Mouse (Mus musculus): ENCODE measurements around the gene Agtr1a. TPM values are rescaled to one million over a fixed set of nuclear protein-coding genes. Genes with fewer than 3 reads are reported as not detected.

Agtr1a gene
- polyA plus RNA-seq, 1 experiment from 2014 or later: 1.5 TPM

- ATAC-seq (replicated peaks; ENCODE audit: low FRiP score): no peak
- WGBS: 84% methylated on average over 5 of the region's 5 CpGs
- Histone ChIP-seq H3K36me3 (ENCODE audit: control insufficient read depth, insufficient read depth, low read length) (no peaks in the 10 kb centered on the region), H3K4me3 (ENCODE audit: low read depth, low read length) (no peak overlapping the region), H3K4me1 (replicated peaks; ENCODE audit: control insufficient read depth, insufficient read depth, low read length) (no peaks in the 10 kb centered on the region), H3K9me3 (ENCODE audit: control insufficient read depth, low read length) (no peaks in the 10 kb centered on the region), H3K27ac (ENCODE audit: low read depth, low read length) (no peak overlapping the region), H3K9ac (ENCODE audit: low read length) (no peak overlapping the region), H3K4me2 (ENCODE audit: low read depth, low read length, severe bottlenecking) (no peak overlapping the region), H3K27me3 (ENCODE audit: control insufficient read depth, insufficient read depth, low read length) (no peaks in the 10 kb centered on the region)
- DNase-seq (ENCODE audit: low spot score): no peak
Observed at GRCm38 (mm10) chr13:30338576-30338975, 2.3 kb downstream of the Agtr1a start.

GRCm38 (mm10) chr13:30339927-30340326 is 3.7 kb downstream of the Agtr1a start:
- no peak for ATAC-seq (replicated peaks; ENCODE audit: low FRiP score)
- Histone ChIP-seq H3K27me3 (ENCODE audit: control insufficient read depth, insufficient read depth, low read length) (no peaks in the 10 kb centered on the region), H3K9ac (ENCODE audit: low read length) (no peak overlapping the region), H3K36me3 (ENCODE audit: control insufficient read depth, insufficient read depth, low read length) (no peaks in the 10 kb centered on the region), H3K4me1 (replicated peaks; ENCODE audit: control insufficient read depth, insufficient read depth, low read length) (no peaks in the 10 kb centered on the region), H3K27ac (ENCODE audit: low read depth, low read length) (no peak overlapping the region), H3K4me2 (ENCODE audit: low read depth, low read length, severe bottlenecking) (no peak overlapping the region), H3K9me3 (ENCODE audit: control insufficient read depth, low read length) (no peaks in the 10 kb centered on the region), H3K4me3 (ENCODE audit: low read depth, low read length) (no peak overlapping the region)
- no peak for DNase-seq (ENCODE audit: low spot score)
- WGBS: 85% methylated on average over 8 of the region's 8 CpGs

GRCm38 (mm10) chr13:30341987-30342898 is 6.0 kb downstream of the Agtr1a start:
- ATAC-seq (replicated peaks; ENCODE audit: low FRiP score) (no peak), DNase-seq (ENCODE audit: low spot score) (no peak)
- Histone ChIP-seq H3K4me2 (ENCODE audit: low read depth, low read length, severe bottlenecking) (no peak overlapping the region), H3K27ac (ENCODE audit: low read depth, low read length) (no peak overlapping the region), H3K9me3 (ENCODE audit: control insufficient read depth, low read length) (no peaks in the 10 kb centered on the region), H3K4me3 (ENCODE audit: low read depth, low read length) (no peak overlapping the region), H3K9ac (ENCODE audit: low read length) (no peak overlapping the region), H3K36me3 (ENCODE audit: control insufficient read depth, insufficient read depth, low read length) (no peaks in the 10 kb centered on the region), H3K27me3 (ENCODE audit: control insufficient read depth, insufficient read depth, low read length) (no peaks in the 10 kb centered on the region), H3K4me1 (replicated peaks; ENCODE audit: control insufficient read depth, insufficient read depth, low read length) (no peaks in the 10 kb centered on the region)
- 90% methylated on average over 19 of the region's 19 CpGs for WGBS

GRCm38 (mm10) chr13:30345427-30345913 is 9.2 kb downstream of the Agtr1a start:
- no peaks in the 10 kb centered on the region for H3K27me3 ChIP-seq (ENCODE audit: control insufficient read depth, insufficient read depth, low read length)
- H3K4me3 ChIP-seq (ENCODE audit: low read depth, low read length): no peak overlapping the region
- H3K4me2 ChIP-seq (ENCODE audit: low read depth, low read length, severe bottlenecking): no peak overlapping the region
- no peaks in the 10 kb centered on the region for H3K4me1 ChIP-seq (replicated peaks; ENCODE audit: control insufficient read depth, insufficient read depth, low read length)
- no peak overlapping the region for H3K9ac ChIP-seq (ENCODE audit: low read length)
- no peaks in the 10 kb centered on the region for H3K9me3 ChIP-seq (ENCODE audit: control insufficient read depth, low read length)
- no peaks in the 10 kb centered on the region for H3K36me3 ChIP-seq (ENCODE audit: control insufficient read depth, insufficient read depth, low read length)
- 89% methylated on average over 11 of the region's 11 CpGs for WGBS
- DNase-seq (ENCODE audit: low spot score) (no peak), ATAC-seq (replicated peaks; ENCODE audit: low FRiP score) (no peak)
- no peak overlapping the region for H3K27ac ChIP-seq (ENCODE audit: low read depth, low read length)

GRCm38 (mm10) chr13:30346881-30347280 is 10.6 kb downstream of the Agtr1a start:
- 91% methylated on average over 4 of the region's 4 CpGs for WGBS
- Histone ChIP-seq H3K27me3 (ENCODE audit: control insufficient read depth, insufficient read depth, low read length) (no peaks in the 10 kb centered on the region), H3K27ac (ENCODE audit: low read depth, low read length) (no peak overlapping the region)

GRCm38 (mm10) chr13:30348306-30348705 is 12.1 kb downstream of the Agtr1a start:
- Histone ChIP-seq H3K9ac (ENCODE audit: low read length) (no peak overlapping the region), H3K27ac (ENCODE audit: low read depth, low read length) (no peak overlapping the region), H3K4me2 (ENCODE audit: low read depth, low read length, severe bottlenecking) (no peak overlapping the region), H3K36me3 (ENCODE audit: control insufficient read depth, insufficient read depth, low read length) (no peaks in the 10 kb centered on the region), H3K9me3 (ENCODE audit: control insufficient read depth, low read length) (no peaks in the 10 kb centered on the region), H3K4me1 (replicated peaks; ENCODE audit: control insufficient read depth, insufficient read depth, low read length) (no peaks in the 10 kb centered on the region), H3K4me3 (ENCODE audit: low read depth, low read length) (no peak overlapping the region), H3K27me3 (ENCODE audit: control insufficient read depth, insufficient read depth, low read length) (no peaks in the 10 kb centered on the region)
- ATAC-seq (replicated peaks; ENCODE audit: low FRiP score): no peak
- no peak for DNase-seq (ENCODE audit: low spot score)

More at GRCm38 (mm10) chr13:30346881-30347280, 10.6 kb downstream of the Agtr1a start:
- Histone ChIP-seq H3K4me2 (ENCODE audit: low read depth, low read length, severe bottlenecking) (no peak overlapping the region), H3K4me1 (replicated peaks; ENCODE audit: control insufficient read depth, insufficient read depth, low read length) (no peaks in the 10 kb centered on the region), H3K9me3 (ENCODE audit: control insufficient read depth, low read length) (no peaks in the 10 kb centered on the region), H3K36me3 (ENCODE audit: control insufficient read depth, insufficient read depth, low read length) (no peaks in the 10 kb centered on the region), H3K9ac (ENCODE audit: low read length) (no peak overlapping the region), H3K4me3 (ENCODE audit: low read depth, low read length) (no peak overlapping the region)
- ATAC-seq (replicated peaks; ENCODE audit: low FRiP score): no peak
- no peak for DNase-seq (ENCODE audit: low spot score)

- H3K4me2 ChIP-seq (ENCODE audit: low read depth, low read length, severe bottlenecking): no peak overlapping the region
- 43% methylated on average over 13 of the region's 13 CpGs for WGBS
- H3K9me3 ChIP-seq (ENCODE audit: control insufficient read depth, low read length): no peaks in the 10 kb centered on the region
- H3K4me3 ChIP-seq (ENCODE audit: low read depth, low read length): no peak overlapping the region
- no peak overlapping the region for H3K27ac ChIP-seq (ENCODE audit: low read depth, low read length)
- no peaks in the 10 kb centered on the region for H3K27me3 ChIP-seq (ENCODE audit: control insufficient read depth, insufficient read depth, low read length)
- no peaks in the 10 kb centered on the region for H3K36me3 ChIP-seq (ENCODE audit: control insufficient read depth, insufficient read depth, low read length)
- DNase-seq (ENCODE audit: low spot score) (no peak), ATAC-seq (replicated peaks; ENCODE audit: low FRiP score) (no peak)
- H3K9ac ChIP-seq (ENCODE audit: low read length): no peak overlapping the region
- no peaks in the 10 kb centered on the region for H3K4me1 ChIP-seq (replicated peaks; ENCODE audit: control insufficient read depth, insufficient read depth, low read length)
Observed at GRCm38 (mm10) chr13:30351966-30352365, 15.7 kb downstream of the Agtr1a start.

GRCm38 (mm10) chr13:30354991-30355580 is 18.8 kb downstream of the Agtr1a start:
- Histone ChIP-seq H3K4me2 (ENCODE audit: low read depth, low read length, severe bottlenecking) (no peak overlapping the region), H3K36me3 (ENCODE audit: control insufficient read depth, insufficient read depth, low read length) (no peaks in the 10 kb centered on the region), H3K27me3 (ENCODE audit: control insufficient read depth, insufficient read depth, low read length) (no peaks in the 10 kb centered on the region), H3K27ac (ENCODE audit: low read depth, low read length) (no peak overlapping the region), H3K4me1 (replicated peaks; ENCODE audit: control insufficient read depth, insufficient read depth, low read length) (no peaks in the 10 kb centered on the region), H3K4me3 (ENCODE audit: low read depth, low read length) (no peak overlapping the region), H3K9ac (ENCODE audit: low read length) (no peak overlapping the region), H3K9me3 (ENCODE audit: control insufficient read depth, low read length) (no peaks in the 10 kb centered on the region)
- no peak for ATAC-seq (replicated peaks; ENCODE audit: low FRiP score)
- DNase-seq (ENCODE audit: low spot score): no peak
- 88% methylated on average over 6 of the region's 6 CpGs for WGBS
